Mouse (Mus musculus) liver, embryonic 11.5 days (tissue): Measurements from ENCODE around the gene Adamts6. TPM values are rescaled to one million over a fixed set of nuclear protein-coding genes. Genes with fewer than 3 reads are reported as not detected.

Experiments used
- ATAC-seq: fragments of 200-750 bp; cut with Nextera tagmentation; replicated peaks from 2 replicates; pipeline ENCODE4 v1.8.0; 2017; ENCODE audit warnings: moderate number of reproducible peaks, mild to moderate bottlenecking, moderate TSS enrichment, moderate library complexity; ENCODE audit not compliant: low FRiP score
- DNase-seq: peaks from one replicate; pipeline ENCODE4 v3.0.0-alpha.2; 2017; ENCODE audit warnings: low spot score
- H3K27ac ChIP-seq: fragments of 300-500 bp; sonication (generic); 2 replicates; pipeline ENCODE4 v1.5.1; 2014; ENCODE audit warnings: mild to moderate bottlenecking, low read depth, low read length, control low read depth
- H3K27me3 ChIP-seq: fragments of 300-500 bp; sonication (generic); replicated peaks from 2 replicates; pipeline ENCODE4 v1.6.1; 2014; ENCODE audit warnings: low read length, mixed read lengths; ENCODE audit not compliant: control insufficient read depth, insufficient read depth
- H3K36me3 ChIP-seq: fragments of 300-500 bp; sonication (generic); 2 replicates; pipeline ENCODE4 v1.6.1; 2014; ENCODE audit warnings: mild to moderate bottlenecking, low read length, moderate library complexity, mixed read lengths; ENCODE audit not compliant: control insufficient read depth, insufficient read depth
- H3K4me1 ChIP-seq: fragments of 300-500 bp; sonication (generic); replicated peaks from 2 replicates; pipeline ENCODE4 v1.6.1; 2014; ENCODE audit warnings: low read length, mixed read lengths; ENCODE audit not compliant: control insufficient read depth, insufficient read depth
- H3K4me2 ChIP-seq: fragments of 300-500 bp; sonication (generic); 2 replicates; pipeline ENCODE4 v1.6.1; 2014; ENCODE audit warnings: mild to moderate bottlenecking, control low read depth, moderate library complexity
- H3K4me3 ChIP-seq: fragments of 300-500 bp; sonication (generic); 2 replicates; pipeline ENCODE4 v1.5.1; 2014; ENCODE audit warnings: low read depth, low read length, control low read depth
- H3K9ac ChIP-seq: fragments of 300-500 bp; sonication (generic); 2 replicates; pipeline ENCODE4 v1.6.1; 2014; ENCODE audit warnings: low read depth, low read length, control low read depth
- H3K9me3 ChIP-seq: fragments of 300-500 bp; sonication (generic); 2 replicates; pipeline ENCODE4 v1.6.1; 2016; ENCODE audit warnings: low read length, inconsistent platforms, mixed read lengths; ENCODE audit not compliant: control insufficient read depth
- WGBS: fragments of 180-500 bp; shearing (Covaris S2); extraction: QIAGEN DNeasy Blood & Tissue Kit; methylation state at CpG from one replicate; pipeline ENCODE4 v1.1.7; 2014; 5-methylcytosine and 5-hydroxymethylcytosine counted together
- polyA plus RNA-seq: library from polyadenylated mRNA; unstranded; fragments of >200 nt; fragmentation: Nextera tagmentation; extraction: Ambion mirVana; gene quantifications from 2 replicates; pipeline ENCODE4 v1.2.1, GENCODE M21; 2014

Gene Adamts6
- 0.82 and 0.95 TPM in 2 replicates for polyA plus RNA-seq

DNA sequence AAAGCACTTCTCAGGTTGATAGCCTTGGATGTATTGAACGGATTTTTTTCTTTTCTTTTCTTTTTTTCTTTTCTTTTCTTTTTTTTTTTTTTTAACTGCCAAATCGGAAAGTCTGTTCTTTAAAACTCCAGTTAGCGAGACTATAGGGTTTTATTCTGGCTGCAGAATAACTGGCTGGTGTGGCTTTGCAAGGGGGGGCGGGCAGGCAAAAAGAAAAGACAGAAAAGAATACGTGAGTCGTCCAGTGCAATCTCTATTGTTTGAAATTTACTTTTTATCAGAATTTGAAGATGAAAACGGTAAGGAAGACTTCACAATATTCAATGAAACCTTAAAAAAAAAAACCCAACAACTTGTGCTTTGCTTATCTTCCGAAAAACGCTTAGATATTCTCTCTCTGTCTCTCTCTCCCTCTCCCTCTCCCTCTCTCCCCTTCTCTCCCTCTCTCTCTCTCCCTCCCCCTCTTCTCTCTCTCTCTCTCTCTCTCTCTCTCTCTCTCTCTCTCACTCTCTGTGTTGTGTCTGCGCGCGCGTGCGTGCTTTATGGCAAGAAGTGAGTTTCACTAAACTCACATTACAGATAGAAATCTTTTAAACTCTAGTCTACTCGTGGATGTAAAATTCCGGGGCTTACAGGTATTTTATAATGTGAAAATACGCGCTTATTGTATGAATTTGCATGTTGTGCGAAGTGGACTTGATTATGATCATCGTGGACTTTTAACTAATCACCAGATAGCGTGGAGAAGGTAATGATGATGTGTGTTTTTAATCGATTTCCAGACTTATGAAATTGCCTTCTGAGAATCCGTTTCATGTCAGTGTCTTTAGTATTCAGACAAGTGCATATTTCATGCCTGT is at the start of gene Adamts6:
Adamts6 (plus strand) TSS at position 470 of the 860 bp plus-strand sequence.
- WGBS = under 1% methylated on average over 23 of the region's 23 CpGs
- Histone ChIP-seq H3K27ac (peak within 1 kb of the TSS; percentile 51), H3K36me3 (no peaks in the 10 kb centered on the region), H3K9me3 (no peaks in the 10 kb centered on the region), H3K4me2 (peak within 1 kb of the TSS; percentile 82), H3K4me3 (peak within 1 kb of the TSS; percentile 64), H3K9ac (peak within 1 kb of the TSS; percentile 52), H3K4me1 (peaks cover 13% of the 10 kb centered on the region), H3K27me3 (no peaks in the 10 kb centered on the region)
- DNase-seq (peak; percentile 31), ATAC-seq (no peak; the same call in 1 of the 2 replicates)

DNA sequence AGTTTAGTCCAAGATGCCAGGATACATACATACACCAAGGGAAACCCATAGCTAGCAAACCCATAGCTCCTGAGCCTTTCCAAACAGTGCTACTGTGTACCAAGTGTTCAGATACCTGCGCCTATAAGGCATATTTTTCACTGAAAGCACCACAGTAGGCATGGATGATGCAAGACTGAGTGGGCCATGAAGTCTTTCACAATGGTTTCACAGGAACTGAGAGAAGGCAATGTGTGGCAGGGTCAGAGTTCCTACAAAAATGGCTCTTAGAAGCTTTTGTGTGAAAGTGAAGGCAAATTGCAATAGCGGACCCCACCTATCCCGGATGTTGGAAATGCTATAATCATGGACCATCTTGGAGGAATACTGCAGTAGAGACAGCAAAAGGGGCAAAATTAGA is 28.6 kb upstream of the Adamts6 start:
- H3K4me2 ChIP-seq = no peak overlapping the region
- no peak for DNase-seq
- no peak overlapping the region for H3K27ac ChIP-seq
- ATAC-seq = no peak
- H3K9me3 ChIP-seq = no peaks in the 10 kb centered on the region
- 91% methylated on average over 3 of the region's 3 CpGs for WGBS
- no peak overlapping the region for H3K9ac ChIP-seq
- no peaks in the 10 kb centered on the region for H3K27me3 ChIP-seq
- H3K4me1 ChIP-seq = no peaks in the 10 kb centered on the region
- H3K36me3 ChIP-seq = no peaks in the 10 kb centered on the region
- no peak overlapping the region for H3K4me3 ChIP-seq

DNA sequence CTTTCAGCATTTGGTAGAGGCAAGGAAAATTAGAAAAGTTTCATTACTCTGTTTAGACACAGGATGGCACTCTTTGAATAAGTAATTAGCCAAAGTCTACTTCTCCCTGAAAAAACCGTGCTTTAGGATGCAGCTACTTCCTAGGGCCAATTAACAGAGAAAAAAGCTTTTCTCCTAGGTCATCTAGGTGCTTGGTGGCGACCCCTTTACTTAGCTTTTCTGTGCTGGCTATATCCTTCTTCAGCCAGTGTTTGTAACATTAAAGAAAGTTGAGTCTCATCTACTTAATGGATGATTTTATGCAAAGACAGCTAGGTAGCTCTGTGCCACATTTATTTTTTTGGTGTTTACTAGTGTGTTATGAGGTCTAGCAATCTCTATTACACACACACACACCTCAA is 2.6 kb upstream of the Adamts6 start:
- H3K27ac ChIP-seq = no peak overlapping the region
- H3K4me3 ChIP-seq = peak overlapping the region; percentile 64
- H3K4me1 ChIP-seq = peaks cover 13% of the 10 kb centered on the region
- no peaks in the 10 kb centered on the region for H3K9me3 ChIP-seq
- peak overlapping the region; percentile 82 for H3K4me2 ChIP-seq
- no peaks in the 10 kb centered on the region for H3K27me3 ChIP-seq
- no peaks in the 10 kb centered on the region for H3K36me3 ChIP-seq
- 0 out of 2 replicates have a peak, but pooled peaks have one; percentile 26 for ATAC-seq
- no peak overlapping the region for H3K9ac ChIP-seq
- 4% methylated on average over 2 of the region's 2 CpGs for WGBS
- DNase-seq = no peak

DNA sequence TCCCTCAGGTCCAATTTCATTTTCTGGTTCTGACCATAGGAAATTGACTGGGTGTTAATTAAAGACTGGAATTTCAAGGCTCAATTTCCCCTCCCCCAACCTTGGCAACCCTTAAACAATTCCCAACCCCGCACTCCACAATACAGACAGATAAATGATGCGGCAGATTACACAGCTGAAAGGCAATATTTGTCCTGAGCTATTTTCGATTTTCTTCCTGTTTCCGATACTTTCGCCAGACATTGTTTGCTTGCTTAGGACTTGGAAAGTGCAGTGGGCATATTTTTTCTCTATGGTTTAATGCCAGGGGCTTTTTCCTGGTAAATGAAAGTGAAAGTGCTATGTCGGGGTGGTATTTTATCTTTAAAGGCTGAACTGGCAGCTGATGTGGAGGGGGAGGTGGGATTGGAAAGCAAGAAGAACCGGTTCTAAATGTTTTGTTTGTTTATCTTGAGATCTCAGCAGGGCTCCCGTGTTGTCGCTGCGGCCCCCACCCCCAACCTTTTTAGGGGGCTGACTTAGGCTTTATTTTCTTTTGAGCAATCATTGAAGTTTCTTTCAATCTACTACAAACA is 1.8 kb upstream of the Adamts6 start:
- Histone ChIP-seq H3K36me3 (no peaks in the 10 kb centered on the region), H3K27ac (no peak overlapping the region; the same call in 1 of the 2 replicates), H3K4me3 (peak overlapping the region; percentile 64), H3K4me1 (peaks cover 13% of the 10 kb centered on the region), H3K27me3 (no peaks in the 10 kb centered on the region), H3K9ac (peak overlapping the region; percentile 59), H3K4me2 (peak overlapping the region; percentile 82), H3K9me3 (no peaks in the 10 kb centered on the region)
- DNase-seq (peak; percentile 31), ATAC-seq (no peak)
- whole genome bisulfite sequencing = under 1% methylated on average over 10 of the region's 10 CpGs

DNA sequence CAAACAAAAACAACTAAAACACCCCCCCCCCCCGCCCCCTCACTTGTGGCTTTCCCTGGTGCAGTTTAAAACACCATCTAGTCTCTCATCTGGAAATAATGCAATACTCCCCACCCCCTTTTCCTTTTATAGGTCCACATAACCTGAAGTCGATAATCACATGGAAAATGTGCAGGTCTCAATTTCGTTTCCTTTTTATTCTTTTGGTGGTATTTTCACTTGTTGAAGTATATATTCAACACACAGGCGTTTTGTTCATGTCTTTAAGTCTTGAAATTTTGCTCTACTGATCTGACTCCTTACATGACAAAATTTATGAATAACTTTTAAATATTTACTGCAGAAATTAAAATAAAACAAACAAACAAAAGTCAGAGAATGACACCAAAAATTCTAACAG is 1.3 kb upstream of the Adamts6 start:
- ATAC-seq = no peak
- 4% methylated on average over 4 of the region's 4 CpGs for WGBS
- no peak for DNase-seq

DNA sequence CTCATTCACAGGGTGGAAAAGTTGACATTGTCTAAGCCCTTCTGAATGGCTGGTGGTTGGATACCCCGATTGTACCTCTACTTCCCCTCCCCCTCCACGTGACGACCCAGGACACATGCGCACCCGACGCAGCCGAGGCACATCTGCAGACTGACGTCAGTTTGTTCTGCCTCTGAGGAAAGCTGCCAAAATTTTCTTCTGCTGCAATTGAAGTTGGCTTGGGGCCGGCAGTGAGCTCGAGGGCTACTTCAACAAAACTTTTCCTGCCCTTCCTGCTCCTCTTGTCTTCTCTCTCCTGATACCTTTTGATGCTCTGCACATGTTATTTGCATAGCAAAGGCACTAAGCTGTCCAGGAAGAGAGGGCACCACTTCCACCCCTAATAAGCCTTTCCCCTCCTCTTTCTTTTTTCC is 732 bp upstream of the Adamts6 start:
- H3K4me2 ChIP-seq = peak overlapping the region; percentile 82
- no peaks in the 10 kb centered on the region for H3K36me3 ChIP-seq
- no peaks in the 10 kb centered on the region for H3K9me3 ChIP-seq
- peak overlapping the region; percentile 51 for H3K27ac ChIP-seq
- H3K9ac ChIP-seq = peak overlapping the region; percentile 39; the same call in 1 of the 2 replicates
- under 1% methylated on average over 10 of the region's 10 CpGs for WGBS
- H3K27me3 ChIP-seq = no peaks in the 10 kb centered on the region
- ATAC-seq (peak; percentile 95), DNase-seq (peak; percentile 87)
- peaks cover 13% of the 10 kb centered on the region for H3K4me1 ChIP-seq
- peak overlapping the region; percentile 64 for H3K4me3 ChIP-seq

More for the DNA sequence above, 1.3 kb upstream of the Adamts6 start:
- Histone ChIP-seq H3K9ac (peak overlapping the region; percentile 59), H3K27ac (peak overlapping the region; percentile 51; the same call in 1 of the 2 replicates), H3K36me3 (no peaks in the 10 kb centered on the region), H3K4me3 (peak overlapping the region; percentile 64), H3K4me1 (peaks cover 13% of the 10 kb centered on the region), H3K27me3 (no peaks in the 10 kb centered on the region), H3K9me3 (no peaks in the 10 kb centered on the region), H3K4me2 (peak overlapping the region; percentile 82)

DNA sequence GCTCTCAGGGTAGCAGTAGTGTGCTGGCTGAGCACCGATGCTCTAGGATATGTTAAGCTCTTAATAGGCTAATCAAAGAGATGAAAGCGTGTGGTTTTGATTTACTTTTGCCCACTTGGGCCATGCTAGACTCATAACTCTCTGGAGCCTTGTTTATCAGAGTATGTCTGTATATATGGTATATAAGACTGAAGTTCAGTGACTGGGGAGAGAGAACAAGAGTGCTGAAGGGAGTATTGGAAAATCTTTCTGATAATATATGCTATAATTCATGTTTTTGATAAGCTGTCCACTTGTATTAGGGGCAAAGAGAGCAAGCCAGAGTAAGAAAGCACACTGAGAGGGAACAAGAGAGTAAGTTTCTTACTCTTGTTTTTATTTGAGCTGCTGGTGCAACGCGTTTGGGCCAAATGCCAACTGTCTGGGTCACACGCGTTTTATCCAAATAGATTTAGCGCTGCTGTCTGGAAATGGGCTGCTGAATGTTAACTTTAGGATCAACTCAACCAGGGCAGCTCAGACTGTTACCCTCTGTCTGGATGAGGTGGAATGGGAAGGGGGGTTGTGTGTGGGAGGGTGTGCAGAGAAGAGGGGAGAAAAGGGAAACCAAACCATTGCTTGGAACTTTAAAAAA is 708 bp downstream of the Adamts6 start:
- WGBS = 5% methylated on average over 7 of the region's 7 CpGs
- H3K9ac ChIP-seq = peak overlapping the region; percentile 52; the same call in 1 of the 2 replicates
- H3K27me3 ChIP-seq = no peaks in the 10 kb centered on the region
- no peaks in the 10 kb centered on the region for H3K36me3 ChIP-seq
- H3K9me3 ChIP-seq = no peaks in the 10 kb centered on the region
- H3K27ac ChIP-seq = no peak overlapping the region
- peak overlapping the region; percentile 82 for H3K4me2 ChIP-seq
- no peak for ATAC-seq
- peaks cover 13% of the 10 kb centered on the region for H3K4me1 ChIP-seq
- H3K4me3 ChIP-seq = peak overlapping the region; percentile 64
- DNase-seq = peak; percentile 32

DNA sequence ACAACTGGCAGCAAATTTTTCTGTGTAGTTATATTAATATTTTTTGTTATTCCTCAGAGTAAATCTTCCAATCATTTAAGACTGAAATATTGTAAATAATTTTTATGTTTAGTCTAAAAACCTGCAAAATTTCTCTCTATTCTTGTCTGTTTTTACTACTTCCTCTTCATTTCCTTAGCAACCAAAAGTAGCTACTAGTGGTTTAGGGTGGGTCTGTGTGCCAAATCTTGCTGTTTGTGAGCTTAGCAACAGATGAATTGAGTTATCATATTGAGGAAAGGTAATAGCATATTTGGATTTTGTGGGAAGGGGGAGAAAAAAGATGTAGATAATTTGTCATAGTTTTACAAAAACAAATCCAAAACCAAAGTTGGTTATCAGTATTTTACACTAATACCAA is 1.5 kb downstream of the Adamts6 start:
- Histone ChIP-seq H3K27ac (no peak overlapping the region), H3K4me2 (no peak overlapping the region; the same call in 1 of the 2 replicates), H3K4me1 (peaks cover 13% of the 10 kb centered on the region), H3K36me3 (no peaks in the 10 kb centered on the region), H3K9ac (no peak overlapping the region), H3K4me3 (no peak overlapping the region), H3K27me3 (no peaks in the 10 kb centered on the region), H3K9me3 (no peaks in the 10 kb centered on the region)
- ATAC-seq (no peak), DNase-seq (no peak)
